Mouse (Mus musculus) G1E (cell line): ENCODE data around the gene Zfp148.

Experiments
- CTCF ChIP-seq: IDR thresholded peaks from 2 replicates; pipeline ENCODE4 v1.5.1; 2012; ENCODE audit warnings: low read depth, low read length, inconsistent platforms, mixed read lengths
- GATA1 ChIP-seq: IDR thresholded peaks from 2 replicates; pipeline ENCODE4 v1.6.1; 2012; ENCODE audit warnings: borderline replicate concordance, low read length, inconsistent platforms, mixed read lengths
- GATA2 ChIP-seq: IDR thresholded peaks from 2 replicates; pipeline ENCODE4 v1.6.1; 2012; ENCODE audit warnings: low read depth, low read length, inconsistent platforms, borderline replicate concordance
- TAL1 ChIP-seq: conservative IDR thresholded peaks from 2 replicates; pipeline ENCODE4 v1.6.1; 2012; ENCODE audit warnings: low read depth, low read length, inconsistent platforms, mixed read lengths

DNA sequence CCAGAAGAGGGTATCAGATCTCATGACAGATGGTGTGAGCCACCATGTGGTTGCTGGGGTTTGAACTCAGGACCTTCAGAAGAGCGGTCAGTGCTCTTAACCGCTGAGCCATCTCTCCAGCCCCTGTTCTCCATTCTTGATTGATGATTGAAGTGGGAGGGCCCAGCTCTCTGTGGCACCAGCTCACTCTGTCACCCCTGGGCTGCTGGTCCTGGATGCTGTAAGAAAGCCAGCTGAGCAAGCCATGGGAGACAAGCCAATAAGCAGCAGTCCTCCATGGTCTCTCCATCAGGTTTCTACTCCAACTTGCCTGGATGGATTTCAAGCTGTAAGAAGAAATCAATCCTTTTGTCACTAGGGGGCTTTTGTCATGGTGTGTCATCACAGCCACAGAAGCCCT is 7.3 kb upstream of the Zfp148 start:
- TF ChIP-seq CTCF (no peak), GATA1 (no peak), GATA2 (no peak), TAL1 (no peak)
